Mouse (Mus musculus) kidney, adult 2 months (tissue): Measurements from ENCODE around the gene Hmg20a.

Source experiments
- CTCF ChIP-seq: fragments of 200-500 bp; conservative IDR thresholded peaks from 2 replicates; pipeline ENCODE4 v1.5.1; 2011; ENCODE audit warnings: low read depth, mild to moderate bottlenecking, control low read depth, low read length, moderate library complexity, mixed read lengths; ENCODE audit not compliant: insufficient read depth, insufficient read length
- POLR2A ChIP-seq: fragments of 200-500 bp; IDR thresholded peaks from one replicate; pipeline ENCODE4 v1.6.1; 2011; ENCODE audit warnings: low read depth, low read length, control low read depth

DNA sequence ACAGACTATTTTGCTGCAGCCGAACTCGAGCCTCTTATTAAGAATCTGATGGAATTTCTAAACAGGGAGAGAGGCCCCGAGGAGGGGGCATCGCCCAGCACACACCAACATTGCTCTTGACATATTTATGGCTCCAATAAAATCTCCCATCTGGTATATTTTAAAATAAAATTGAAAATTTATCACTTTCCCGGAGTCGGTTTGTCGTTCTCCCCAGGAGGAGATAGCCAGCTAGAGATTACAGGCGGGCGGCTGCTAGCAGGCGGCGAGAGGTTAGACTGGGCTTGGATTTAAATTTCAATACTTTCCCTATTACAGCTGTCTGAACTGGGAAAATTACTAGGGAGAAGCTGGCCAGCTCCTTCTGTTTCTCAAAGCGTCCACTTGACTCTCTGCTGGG is 121.6 kb downstream of the Hmg20a start:
- TF ChIP-seq POLR2A (no peak), CTCF (no peak)
